Mouse (Mus musculus): Measurements from ENCODE around the gene Ralgps1.

GRCm38 (mm10) chr2:33230701-33231100, 140.6 kb downstream of the Ralgps1 start:
- TF ChIP-seq POLR2A (IDR thresholded peaks at IDR 0.05; ENCODE audit: low read depth, low read length): no peak
- TF ChIP-seq CTCF (IDR thresholded peaks at IDR 0.05; ENCODE audit: extremely low read depth, insufficient read length, insufficient replicate concordance, low read depth, low read length): no peak
